Mouse (Mus musculus) ES-Bruce4 (cell line): ENCODE results near the gene Tctn1.

Source experiments
- CTCF ChIP-seq: IDR thresholded peaks from one replicate; pipeline ENCODE4 v1.8.1; 2011; ENCODE audit warnings: low read depth, low read length
- EP300 ChIP-seq: IDR thresholded peaks from 2 replicates; pipeline ENCODE4 v1.6.1; 2011; ENCODE audit warnings: low read depth, low read length; ENCODE audit not compliant: insufficient read depth
- POLR2A ChIP-seq: IDR thresholded peaks from one replicate; pipeline ENCODE4 v1.8.1; 2011; ENCODE audit warnings: low read length; ENCODE audit not compliant: insufficient read depth

- no peak for TF ChIP-seq EP300
- TF ChIP-seq CTCF, result no peak
- no peak for TF ChIP-seq POLR2A
Measured at GRCm38 (mm10) chr5:122272821-122273220, 8.6 kb upstream of the Tctn1 start.
